In genomic region chr5:134268751-134269150, GRCm38 (mm10) we compare ENCODE assay signal across 18 mouse cellular contexts.
"Had no signal": no experiment of that assay in that cellular context is flagged by ENCODE, and none has a peak within 500 bp of the region (broad histone marks: within the 10 kb centered on the region; RNA-seq: fewer than 3 reads in every experiment).

No protein-coding gene starts in this region.

- H3K9ac ChIP-seq: limb, embryonic 12.5 days; limb, embryonic 15.5 days; liver, embryonic 14.5 days; liver, postnatal 0 days; lung, embryonic 14.5 days; neural tube, embryonic 13.5 days had no signal

- H3K4me1 ChIP-seq: limb, embryonic 12.5 days; limb, embryonic 15.5 days; neural tube, embryonic 13.5 days had no signal

- H3K27ac ChIP-seq: limb, embryonic 12.5 days; limb, embryonic 15.5 days; liver, embryonic 14.5 days; macrophage; neural tube, embryonic 13.5 days had no signal

- H3K9me3 ChIP-seq: limb, embryonic 12.5 days; limb, embryonic 15.5 days; neural tube, embryonic 13.5 days had no signal

- H3K4me3 ChIP-seq: limb, embryonic 12.5 days; limb, embryonic 15.5 days; neural tube, embryonic 13.5 days had no signal

- ATAC-seq: intestine, embryonic 16.5 days; liver, postnatal 0 days; lung, postnatal 0 days had no signal

- H3K27me3 ChIP-seq: limb, embryonic 12.5 days; limb, embryonic 15.5 days; neural tube, embryonic 13.5 days had no signal

- H3K4me2 ChIP-seq: limb, embryonic 12.5 days; limb, embryonic 15.5 days; liver, embryonic 11.5 days; lung, embryonic 14.5 days; midbrain, embryonic 11.5 days; neural tube, embryonic 13.5 days had no signal

- DNase-seq: kidney, adult 18-20 months; kidney, adult 9 months; kidney, postnatal 14 days; left cerebral cortex, postnatal 4 days; liver, postnatal 0 days; lung, embryonic 14.5 days; midbrain, embryonic 14.5 days; retina, postnatal 1 day; thymus, postnatal 25 days had no signal
